In the genomic region with DNA sequence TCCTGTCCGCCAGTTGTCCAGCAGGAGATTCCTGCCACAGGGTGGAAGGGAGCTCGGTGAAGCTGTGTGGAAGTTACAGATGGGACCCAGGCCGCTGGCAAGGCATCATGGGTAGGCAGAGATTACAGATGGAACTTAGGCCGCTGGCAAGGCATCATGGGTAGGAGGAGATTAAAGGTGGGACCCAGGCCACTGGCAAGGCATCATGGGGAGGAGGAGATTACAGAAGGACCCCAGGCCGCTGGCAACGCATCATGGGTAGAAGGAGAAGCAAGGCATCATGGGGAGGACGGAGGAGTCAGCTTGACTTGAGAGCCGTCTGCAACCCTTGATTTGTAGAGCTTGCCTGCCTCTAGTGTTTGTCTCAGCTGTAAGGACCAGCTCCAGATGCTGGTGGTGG, we compare ENCODE assay signal across 19 mouse cellular contexts.
DNase-seq lines count a peak whose midpoint lies in the region; ATAC-seq lines count a peak whose summit lies in the region.
"Had no signal": no experiment of that assay in that cellular context is flagged by ENCODE, and none has a peak within 500 bp of the region (broad histone marks: within the 10 kb centered on the region; RNA-seq: fewer than 3 reads in every experiment).

No protein-coding gene starts in this region.

- no peaks in the 10 kb centered on the region for H3K36me3 ChIP-seq in forebrain, embryonic 13.5 days (ENCODE audit: poor library complexity, severe bottlenecking)
- H3K36me3 ChIP-seq in forebrain, embryonic 14.5 days (ENCODE audit: control insufficient read depth, insufficient read depth, low read length), result no peaks in the 10 kb centered on the region
- H3K36me3 ChIP-seq in midbrain, embryonic 13.5 days, result no peaks in the 10 kb centered on the region
- no peaks in the 10 kb centered on the region for H3K36me3 ChIP-seq in midbrain, embryonic 14.5 days (ENCODE audit: control insufficient read depth, insufficient read depth, low read length)
- H3K36me3 ChIP-seq: embryonic facial prominence, embryonic 10.5 days; embryonic facial prominence, embryonic 12.5 days; forebrain, embryonic 15.5 days; G1E had no signal

- peaks cover 12% of the 10 kb centered on the region; the same call in 1 of the 2 replicates for H3K4me1 ChIP-seq in forebrain, embryonic 13.5 days
- no peaks in the 10 kb centered on the region for H3K4me1 ChIP-seq in forebrain, embryonic 14.5 days (ENCODE audit: control insufficient read depth, insufficient read depth, low read length)
- peaks cover 22% of the 10 kb centered on the region for H3K4me1 ChIP-seq in midbrain, embryonic 13.5 days (replicated peaks)
- peaks cover 7% of the 10 kb centered on the region; the same call in 1 of the 2 replicates for H3K4me1 ChIP-seq in midbrain, embryonic 14.5 days (ENCODE audit: control insufficient read depth, insufficient read depth, low read length)

- no peak overlapping the region for H3K4me3 ChIP-seq in forebrain, embryonic 13.5 days
- no peak overlapping the region for H3K4me3 ChIP-seq in forebrain, embryonic 14.5 days (ENCODE audit: low read depth, low read length)
- no peak overlapping the region for H3K4me3 ChIP-seq in midbrain, embryonic 13.5 days (replicated peaks)
- H3K4me3 ChIP-seq in midbrain, embryonic 14.5 days (replicated peaks; ENCODE audit: low read depth, low read length), result no peak overlapping the region
- H3K4me3 ChIP-seq: embryonic facial prominence, embryonic 10.5 days; embryonic facial prominence, embryonic 12.5 days; forebrain, embryonic 15.5 days had no signal

- WGBS in forebrain, embryonic 13.5 days, result 91% methylated on average over 8 of the region's 8 CpGs
- WGBS in forebrain, embryonic 14.5 days, result 94% methylated on average over 8 of the region's 8 CpGs
- 92% methylated on average over 8 of the region's 8 CpGs for WGBS in midbrain, embryonic 13.5 days
- 92% methylated on average over 8 of the region's 8 CpGs for WGBS in midbrain, embryonic 14.5 days

- no peaks in the 10 kb centered on the region for H3K27me3 ChIP-seq in forebrain, embryonic 13.5 days
- no peaks in the 10 kb centered on the region for H3K27me3 ChIP-seq in forebrain, embryonic 14.5 days (replicated peaks; ENCODE audit: control insufficient read depth, insufficient read depth, low read length)
- H3K27me3 ChIP-seq in midbrain, embryonic 13.5 days, result no peaks in the 10 kb centered on the region
- no peaks in the 10 kb centered on the region for H3K27me3 ChIP-seq in midbrain, embryonic 14.5 days (ENCODE audit: control insufficient read depth, insufficient read depth, low read length)
- H3K27me3 ChIP-seq: embryonic facial prominence, embryonic 12.5 days; forebrain, embryonic 15.5 days had no signal

- H3K4me2 ChIP-seq in forebrain, embryonic 13.5 days, result no peak overlapping the region
- no peak overlapping the region for H3K4me2 ChIP-seq in forebrain, embryonic 14.5 days (ENCODE audit: low read length)
- H3K4me2 ChIP-seq in midbrain, embryonic 13.5 days (replicated peaks), result no peak overlapping the region
- no peak overlapping the region for H3K4me2 ChIP-seq in midbrain, embryonic 14.5 days (ENCODE audit: low read length)
- H3K4me2 ChIP-seq: embryonic facial prominence, embryonic 12.5 days; forebrain, embryonic 15.5 days had no signal

- no peak for ATAC-seq in forebrain, embryonic 13.5 days
- no peak for ATAC-seq in forebrain, embryonic 14.5 days
- ATAC-seq in midbrain, embryonic 13.5 days, result no peak
- no peak for ATAC-seq in midbrain, embryonic 14.5 days (ENCODE audit: low FRiP score, low TSS enrichment)

- no peak overlapping the region for H3K9ac ChIP-seq in forebrain, embryonic 13.5 days
- H3K9ac ChIP-seq in forebrain, embryonic 14.5 days (ENCODE audit: low read length), result no peak overlapping the region
- H3K9ac ChIP-seq in midbrain, embryonic 13.5 days (replicated peaks), result no peak overlapping the region
- no peak overlapping the region for H3K9ac ChIP-seq in midbrain, embryonic 14.5 days (replicated peaks; ENCODE audit: low read length)
- H3K9ac ChIP-seq: embryonic facial prominence, embryonic 12.5 days; forebrain, embryonic 15.5 days; forebrain, postnatal 0 days had no signal

- 0 out of 2 replicates have a peak overlapping the region, but pooled peaks have one; percentile 3 for H3K27ac ChIP-seq in forebrain, embryonic 13.5 days
- H3K27ac ChIP-seq in forebrain, embryonic 14.5 days (ENCODE audit: low read depth, low read length), result no peak overlapping the region
- H3K27ac ChIP-seq in midbrain, embryonic 13.5 days, result no peak overlapping the region
- no peak overlapping the region for H3K27ac ChIP-seq in midbrain, embryonic 14.5 days (replicated peaks; ENCODE audit: low read depth, low read length)
- H3K27ac ChIP-seq: embryonic facial prominence, embryonic 10.5 days; embryonic facial prominence, embryonic 12.5 days; forebrain, embryonic 15.5 days had no signal

- H3K9me3 ChIP-seq in forebrain, embryonic 13.5 days (replicated peaks), result no peaks in the 10 kb centered on the region
- H3K9me3 ChIP-seq in forebrain, embryonic 14.5 days (replicated peaks; ENCODE audit: control insufficient read depth, low read length), result no peaks in the 10 kb centered on the region
- H3K9me3 ChIP-seq in midbrain, embryonic 13.5 days, result no peaks in the 10 kb centered on the region
- no peaks in the 10 kb centered on the region for H3K9me3 ChIP-seq in midbrain, embryonic 14.5 days (ENCODE audit: control insufficient read depth, low read length)
- H3K9me3 ChIP-seq: embryonic facial prominence, embryonic 10.5 days; embryonic facial prominence, embryonic 12.5 days; forebrain, embryonic 15.5 days had no signal

- no peak for DNase-seq in forebrain, embryonic 14.5 days (ENCODE audit: low spot score)
- DNase-seq in A20 (ENCODE audit: low read depth, low spot score) (peak; percentile 92), MN1 (ENCODE audit: low spot score) (peak; percentile 47), ZHBTc4 (ENCODE audit: low read depth, low spot score) (peak; percentile 12)
- DNase-seq in midbrain, embryonic 14.5 days, result no peak
- DNase-seq: adrenal gland, adult 2 months; adrenal gland, postnatal 10 days; adrenal gland, postnatal 25 days; cerebellum, adult 11-12 months; cerebellum, adult 2 months; cerebellum, adult 9-10 months; cerebellum, postnatal 25 days had no signal

Comparison
In these comparisons a context has a peak if more than half of its experiments do, and no peak if none do; other contexts are left out.
1. DNase-seq: peak in A20 (single experiment), MN1 (single experiment) and ZHBTc4 (single experiment); none in forebrain, embryonic 14.5 days (single experiment) and midbrain, embryonic 14.5 days (single experiment).